Mouse (Mus musculus) lung, embryonic 14.5 days (tissue): Measurements from ENCODE around the gene Cdk2ap1. TPM values are rescaled to one million over a fixed set of nuclear protein-coding genes. Genes with fewer than 3 reads are reported as not detected.

ENCODE experiments used
- ATAC-seq: fragments of 200-750 bp; cut with Nextera tagmentation; 2 replicates; pipeline ENCODE4 v1.8.0; 2017; ENCODE audit warnings: mild to moderate bottlenecking, moderate TSS enrichment, moderate library complexity; ENCODE audit not compliant: insufficient read depth
- DNase-seq: peaks from one replicate; pipeline ENCODE4 v3.0.0-alpha.2; 2015
- H3K27ac ChIP-seq: fragments of 300-500 bp; sonication (generic); 2 replicates; pipeline ENCODE4 v1.5.1; 2014; ENCODE audit warnings: low read depth, mild to moderate bottlenecking, moderate library complexity
- H3K27me3 ChIP-seq: fragments of 300-500 bp; sonication (generic); 2 replicates; pipeline ENCODE4 v1.6.1; 2014; ENCODE audit warnings: low read length, control low read depth; ENCODE audit not compliant: insufficient read depth
- H3K36me3 ChIP-seq: fragments of 300-500 bp; sonication (generic); 2 replicates; pipeline ENCODE4 v1.6.1; 2014; ENCODE audit warnings: control low read depth; ENCODE audit not compliant: insufficient read depth
- H3K4me1 ChIP-seq: fragments of 300-500 bp; sonication (generic); 2 replicates; pipeline ENCODE4 v1.6.1; 2014; ENCODE audit warnings: antibody characterized with exemption, control low read depth; ENCODE audit not compliant: insufficient read depth
- H3K4me2 ChIP-seq: fragments of 300-500 bp; sonication (generic); 2 replicates; pipeline ENCODE4 v1.6.1; 2014; ENCODE audit warnings: mild to moderate bottlenecking
- H3K4me3 ChIP-seq: fragments of 300-500 bp; sonication (generic); 2 replicates; pipeline ENCODE4 v1.5.1; 2014; ENCODE audit warnings: low read depth, low read length
- H3K9ac ChIP-seq: fragments of 300-500 bp; sonication (generic); 2 replicates; pipeline ENCODE4 v1.6.1; 2014
- H3K9me3 ChIP-seq: fragments of 300-500 bp; sonication (generic); 2 replicates; pipeline ENCODE4 v1.6.1; 2016; ENCODE audit warnings: low read depth, low read length, control low read depth
- CTCF ChIP-seq: IDR thresholded peaks from 2 replicates; pipeline ENCODE4 v1.5.1; 2016; ENCODE audit warnings: antibody characterized with exemption, low read depth
- WGBS: fragments of 180-500 bp; shearing (Covaris S2); extraction: QIAGEN DNeasy Blood & Tissue Kit; methylation state at CpG from one replicate; pipeline ENCODE4 v1.1.7; 2014; 5-methylcytosine and 5-hydroxymethylcytosine counted together
- polyA plus RNA-seq: library from polyadenylated mRNA; unstranded; fragments of >200 nt; fragmentation: Nextera tagmentation; extraction: Ambion mirVana; gene quantifications from 2 replicates; pipeline ENCODE4 v1.2.1, GENCODE M21; 2014

Cdk2ap1 gene
- polyA plus RNA-seq, 1 experiment from 2014 or later = 259 TPM

GRCm38 (mm10) chr5:124376401-124376800 lies 13.5 kb upstream of the Cdk2ap1 start:
- H3K36me3 ChIP-seq = peaks cover 88% of the 10 kb centered on the region
- WGBS = 86% methylated on average over 1 of the region's 1 CpGs

GRCm38 (mm10) chr5:124374298-124374697 lies 11.4 kb upstream of the Cdk2ap1 start:
- no peaks in the 10 kb centered on the region for H3K4me1 ChIP-seq
- peaks cover 87% of the 10 kb centered on the region for H3K36me3 ChIP-seq
- DNase-seq = no peak
- H3K4me2 ChIP-seq = no peak overlapping the region
- H3K9me3 ChIP-seq = no peaks in the 10 kb centered on the region
- H3K27ac ChIP-seq = no peak overlapping the region
- no peak for TF ChIP-seq CTCF
- no peak overlapping the region for H3K4me3 ChIP-seq
- 97% methylated on average over 7 of the region's 7 CpGs for WGBS
- no peak for ATAC-seq
- no peak overlapping the region for H3K9ac ChIP-seq
- no peaks in the 10 kb centered on the region for H3K27me3 ChIP-seq

More at GRCm38 (mm10) chr5:124376401-124376800, 13.5 kb upstream of the Cdk2ap1 start:
- no peaks in the 10 kb centered on the region for H3K27me3 ChIP-seq
- no peaks in the 10 kb centered on the region for H3K9me3 ChIP-seq
- DNase-seq = no peak
- no peak overlapping the region for H3K4me3 ChIP-seq
- no peak overlapping the region for H3K27ac ChIP-seq
- no peak overlapping the region for H3K9ac ChIP-seq
- ATAC-seq = no peak
- no peaks in the 10 kb centered on the region for H3K4me1 ChIP-seq
- H3K4me2 ChIP-seq = no peak overlapping the region
- TF ChIP-seq CTCF = no peak

GRCm38 (mm10) chr5:124366721-124367120 lies 3.8 kb upstream of the Cdk2ap1 start:
- Histone ChIP-seq H3K9ac (no peak overlapping the region), H3K9me3 (no peaks in the 10 kb centered on the region), H3K4me2 (no peak overlapping the region), H3K4me1 (no peaks in the 10 kb centered on the region), H3K4me3 (no peak overlapping the region), H3K27me3 (no peaks in the 10 kb centered on the region), H3K27ac (no peak overlapping the region), H3K36me3 (peaks cover 34% of the 10 kb centered on the region)
- WGBS = 54% methylated on average over 3 of the region's 3 CpGs
- no peak for ATAC-seq
- peak; percentile 31 for DNase-seq
- no peak for TF ChIP-seq CTCF

GRCm38 (mm10) chr5:124365754-124366153 lies 2.9 kb upstream of the Cdk2ap1 start:
- DNase-seq (no peak), ATAC-seq (no peak)
- no peak overlapping the region for H3K4me2 ChIP-seq
- H3K27me3 ChIP-seq = no peaks in the 10 kb centered on the region
- WGBS = 92% methylated on average over 2 of the region's 2 CpGs
- no peak overlapping the region for H3K4me3 ChIP-seq
- no peaks in the 10 kb centered on the region for H3K9me3 ChIP-seq
- H3K27ac ChIP-seq = no peak overlapping the region
- H3K9ac ChIP-seq = no peak overlapping the region
- TF ChIP-seq CTCF = no peak
- peaks cover 25% of the 10 kb centered on the region for H3K36me3 ChIP-seq
- no peaks in the 10 kb centered on the region for H3K4me1 ChIP-seq

- DNase-seq (no peak), ATAC-seq (no peak)
- Histone ChIP-seq H3K36me3 (peaks cover 13% of the 10 kb centered on the region), H3K4me1 (no peaks in the 10 kb centered on the region), H3K4me2 (no peak overlapping the region), H3K27me3 (no peaks in the 10 kb centered on the region), H3K4me3 (no peak overlapping the region), H3K9ac (no peak overlapping the region), H3K27ac (no peak overlapping the region), H3K9me3 (no peaks in the 10 kb centered on the region)
- 85% methylated on average over 6 of the region's 6 CpGs for WGBS
- TF ChIP-seq CTCF = no peak
Measured at GRCm38 (mm10) chr5:124364173-124364918, 1.5 kb upstream of the Cdk2ap1 start.

GRCm38 (mm10) chr5:124359641-124360040 lies 3.2 kb downstream of the Cdk2ap1 start:
- TF ChIP-seq CTCF = peak; percentile 49; the same call in 1 of the 2 replicates
- no peaks in the 10 kb centered on the region for H3K36me3 ChIP-seq
- peak; percentile 32 for DNase-seq
- H3K9ac ChIP-seq = no peak overlapping the region
- WGBS = 86% methylated on average over 2 of the region's 2 CpGs
- H3K4me3 ChIP-seq = no peak overlapping the region
- H3K27me3 ChIP-seq = no peaks in the 10 kb centered on the region
- H3K9me3 ChIP-seq = no peaks in the 10 kb centered on the region
- no peak for ATAC-seq
- H3K4me2 ChIP-seq = no peak overlapping the region
- no peak overlapping the region for H3K27ac ChIP-seq
- H3K4me1 ChIP-seq = no peaks in the 10 kb centered on the region

GRCm38 (mm10) chr5:124356695-124357094 lies 6.2 kb downstream of the Cdk2ap1 start:
- Histone ChIP-seq H3K4me2 (no peak overlapping the region), H3K4me3 (no peak overlapping the region), H3K9ac (no peak overlapping the region), H3K27ac (no peak overlapping the region), H3K27me3 (no peaks in the 10 kb centered on the region), H3K36me3 (no peaks in the 10 kb centered on the region), H3K4me1 (peaks cover under 1% of the 10 kb centered on the region), H3K9me3 (no peaks in the 10 kb centered on the region)
- ATAC-seq = no peak
- DNase-seq = no peak
- TF ChIP-seq CTCF = peak; percentile 17; the same call in 1 of the 2 replicates
- 36% methylated on average over 3 of the region's 3 CpGs for WGBS
